Mouse (Mus musculus): ENCODE results near the gene Pola1. TPM values are rescaled to one million over a fixed set of nuclear protein-coding genes. Genes with fewer than 3 reads are reported as not detected.

The Pola1 gene
- polyA plus RNA-seq, 1 experiment from 2014 or later, result 1.8 TPM

- Histone ChIP-seq H3K9me3 (ENCODE audit: low read length) (no peaks in the 10 kb centered on the region), H3K9ac (replicated peaks; ENCODE audit: low read depth) (no peak overlapping the region), H3K36me3 (ENCODE audit: insufficient read depth, low read length) (no peaks in the 10 kb centered on the region), H3K4me1 (ENCODE audit: insufficient read depth, low read depth, low read length) (0 out of 2 replicates have a peak, but pooled peaks cover 4% of the 10 kb centered on the region), H3K27me3 (replicated peaks; ENCODE audit: insufficient read depth, low read length) (peaks cover 44% of the 10 kb centered on the region), H3K4me3 (ENCODE audit: low read depth, low read length) (peak overlapping the region; percentile 27), H3K4me2 (replicated peaks; ENCODE audit: low read depth, low read length) (peak overlapping the region; percentile 53), H3K27ac (ENCODE audit: low read length) (no peak overlapping the region)
- TF ChIP-seq CTCF (IDR thresholded peaks at IDR 0.05) (no peak), EP300 (IDR thresholded peaks at IDR 0.05) (no peak)
- no peak for ATAC-seq
- no peak for DNase-seq (ENCODE audit: low spot score)
- WGBS, result 16% methylated on average over 30 of the region's 37 CpGs
These were observed 343.6 kb downstream of the Pola1 start for GRCm38 (mm10) chrX:93288339-93288738.

GRCm38 (mm10) chrX:93286291-93286893 lies 345.6 kb downstream of the Pola1 start, which contains the start of gene Arx:
TSS of gene Arx (plus strand) at chrX:93286445.
- DNase-seq (ENCODE audit: low spot score) (peak; percentile 57), ATAC-seq (peak; percentile 90)
- H3K4me2 ChIP-seq (replicated peaks; ENCODE audit: low read depth, low read length), result peak within 1 kb of the TSS; percentile 5; the same call in 1 of the 2 replicates
- H3K4me3 ChIP-seq (ENCODE audit: low read depth, low read length), result no peak within 1 kb of the TSS
- TF ChIP-seq CTCF (IDR thresholded peaks at IDR 0.05) (no peak), EP300 (IDR thresholded peaks at IDR 0.05) (no peak)
- no peak within 1 kb of the TSS for H3K9ac ChIP-seq (replicated peaks; ENCODE audit: low read depth)
- no peaks in the 10 kb centered on the region for H3K9me3 ChIP-seq (ENCODE audit: low read length)
- peaks cover 48% of the 10 kb centered on the region for H3K27me3 ChIP-seq (replicated peaks; ENCODE audit: insufficient read depth, low read length)
- no peaks in the 10 kb centered on the region for H3K36me3 ChIP-seq (ENCODE audit: insufficient read depth, low read length)
- H3K27ac ChIP-seq (ENCODE audit: low read length), result no peak within 1 kb of the TSS
- H3K4me1 ChIP-seq (ENCODE audit: insufficient read depth, low read depth, low read length), result 0 out of 2 replicates have a peak, but pooled peaks cover 4% of the 10 kb centered on the region
- 18% methylated on average over 25 of the region's 31 CpGs for WGBS

GRCm38 (mm10) chrX:93285091-93285490 lies 346.9 kb downstream of the Pola1 start:
- Histone ChIP-seq H3K27me3 (replicated peaks; ENCODE audit: insufficient read depth, low read length) (peaks cover 49% of the 10 kb centered on the region), H3K4me2 (replicated peaks; ENCODE audit: low read depth, low read length) (no peak overlapping the region), H3K9ac (replicated peaks; ENCODE audit: low read depth) (no peak overlapping the region), H3K4me3 (ENCODE audit: low read depth, low read length) (no peak overlapping the region), H3K27ac (ENCODE audit: low read length) (no peak overlapping the region), H3K4me1 (ENCODE audit: insufficient read depth, low read depth, low read length) (0 out of 2 replicates have a peak, but pooled peaks cover 4% of the 10 kb centered on the region), H3K36me3 (ENCODE audit: insufficient read depth, low read length) (no peaks in the 10 kb centered on the region), H3K9me3 (ENCODE audit: low read length) (no peaks in the 10 kb centered on the region)
- TF ChIP-seq EP300 (IDR thresholded peaks at IDR 0.05), result no peak
- TF ChIP-seq CTCF (IDR thresholded peaks at IDR 0.05), result no peak
- WGBS, result 17% methylated on average over 10 of the region's 10 CpGs
- no peak for DNase-seq (ENCODE audit: low spot score)
- no peak for ATAC-seq

GRCm38 (mm10) chrX:93281756-93282155 lies 350.2 kb downstream of the Pola1 start:
- Histone ChIP-seq H3K4me2 (replicated peaks; ENCODE audit: low read depth, low read length) (0 out of 2 replicates have a peak overlapping the region, but pooled peaks have one; percentile 19), H3K4me1 (ENCODE audit: insufficient read depth, low read depth, low read length) (no peaks in the 10 kb centered on the region), H3K4me3 (ENCODE audit: low read depth, low read length) (no peak overlapping the region), H3K36me3 (ENCODE audit: insufficient read depth, low read length) (no peaks in the 10 kb centered on the region), H3K27ac (ENCODE audit: low read length) (no peak overlapping the region), H3K9me3 (ENCODE audit: low read length) (no peaks in the 10 kb centered on the region), H3K9ac (replicated peaks; ENCODE audit: low read depth) (no peak overlapping the region), H3K27me3 (replicated peaks; ENCODE audit: insufficient read depth, low read length) (peaks cover 30% of the 10 kb centered on the region)
- no peak for DNase-seq (ENCODE audit: low spot score)
- 24% methylated on average over 5 of the region's 5 CpGs for WGBS
- no peak for TF ChIP-seq CTCF (IDR thresholded peaks at IDR 0.05)
- no peak for TF ChIP-seq EP300 (IDR thresholded peaks at IDR 0.05)
- no peak for ATAC-seq

GRCm38 (mm10) chrX:93281028-93281723 lies 350.8 kb downstream of the Pola1 start:
- ATAC-seq, result peak; percentile 56
- Histone ChIP-seq H3K27ac (ENCODE audit: low read length) (no peak overlapping the region), H3K9me3 (ENCODE audit: low read length) (no peaks in the 10 kb centered on the region), H3K4me2 (replicated peaks; ENCODE audit: low read depth, low read length) (0 out of 2 replicates have a peak overlapping the region, but pooled peaks have one; percentile 19), H3K4me3 (ENCODE audit: low read depth, low read length) (no peak overlapping the region), H3K27me3 (replicated peaks; ENCODE audit: insufficient read depth, low read length) (peaks cover 26% of the 10 kb centered on the region; the same call in 1 of the 2 replicates), H3K9ac (replicated peaks; ENCODE audit: low read depth) (no peak overlapping the region), H3K4me1 (ENCODE audit: insufficient read depth, low read depth, low read length) (no peaks in the 10 kb centered on the region), H3K36me3 (ENCODE audit: insufficient read depth, low read length) (no peaks in the 10 kb centered on the region)
- peak; percentile 45 for DNase-seq (ENCODE audit: low spot score)
- WGBS, result 20% methylated on average over 23 of the region's 23 CpGs
- peak; percentile 68 for TF ChIP-seq CTCF (IDR thresholded peaks at IDR 0.05)
- no peak for TF ChIP-seq EP300 (IDR thresholded peaks at IDR 0.05)

- WGBS, result 35% methylated on average over 8 of the region's 11 CpGs
- DNase-seq (ENCODE audit: low spot score) (no peak), ATAC-seq (no peak)
- no peak overlapping the region for H3K27ac ChIP-seq (ENCODE audit: low read length)
- H3K9ac ChIP-seq (replicated peaks; ENCODE audit: low read depth), result no peak overlapping the region
- no peaks in the 10 kb centered on the region for H3K36me3 ChIP-seq (ENCODE audit: insufficient read depth, low read length)
- no peak overlapping the region for H3K4me2 ChIP-seq (replicated peaks; ENCODE audit: low read depth, low read length)
- no peaks in the 10 kb centered on the region for H3K9me3 ChIP-seq (ENCODE audit: low read length)
- peaks cover 16% of the 10 kb centered on the region; the same call in 1 of the 2 replicates for H3K27me3 ChIP-seq (replicated peaks; ENCODE audit: insufficient read depth, low read length)
- H3K4me3 ChIP-seq (ENCODE audit: low read depth, low read length), result no peak overlapping the region
- no peaks in the 10 kb centered on the region for H3K4me1 ChIP-seq (ENCODE audit: insufficient read depth, low read depth, low read length)
- no peak for TF ChIP-seq EP300 (IDR thresholded peaks at IDR 0.05)
- TF ChIP-seq CTCF (IDR thresholded peaks at IDR 0.05), result no peak
These were observed 352.0 kb downstream of the Pola1 start for GRCm38 (mm10) chrX:93279940-93280339.
